Mouse (Mus musculus) MEL (cell line): ENCODE results near the gene Nfia. TPM values are rescaled to one million over a fixed set of nuclear protein-coding genes. Genes with fewer than 3 reads are reported as not detected.

Source experiments
- DNase-seq: peaks from one replicate; pipeline ENCODE4 v3.0.0; 2011; ENCODE audit warnings: low read depth, low spot score
- H3K27ac ChIP-seq: 2 replicates; pipeline ENCODE4 v1.5.1; 2012; ENCODE audit warnings: low read depth, mild to moderate bottlenecking, control low read depth, low read length, moderate library complexity; ENCODE audit not compliant: control insufficient read depth
- H3K27me3 ChIP-seq, 2 experiments: fragments of 150-350 bp in 1 of 2; sonication (generic) in 1 of 2; 2 replicates each; pipeline ENCODE4 v1.6.1; 2012; ENCODE audit warnings: low read length in 2 of 2, mild to moderate bottlenecking in 2 of 2, improper control_type of control experiment in 1 of 2, moderate library complexity in 1 of 2; ENCODE audit not compliant: insufficient read depth in 2 of 2, control insufficient read depth in 1 of 2
- H3K36me3 ChIP-seq, 2 experiments: 2 replicates each; pipeline ENCODE4 v1.6.1; 2012 to 2014; ENCODE audit warnings: low read length in 2 of 2, improper control_type of control experiment in 1 of 2, inconsistent platforms in 1 of 2, mild to moderate bottlenecking in 1 of 2; ENCODE audit not compliant: insufficient read depth in 2 of 2, control insufficient read depth in 1 of 2
- H3K4me1 ChIP-seq, 2 experiments: fragments of 150-350 bp in 1 of 2; sonication (generic) in 1 of 2; 2 replicates each; pipeline ENCODE4 v1.6.1; 2012; ENCODE audit warnings: low read length in 2 of 2, improper control_type of control experiment in 1 of 2, mild to moderate bottlenecking in 1 of 2; ENCODE audit not compliant: insufficient read depth in 2 of 2, control insufficient read depth in 1 of 2
- H3K4me3 ChIP-seq, 2 experiments: fragments of 150-350 bp in 1 of 2; sonication (generic) in 1 of 2; 2 replicates each; pipeline ENCODE4 v1.5.1; 2012; ENCODE audit warnings: low read depth in 2 of 2, low read length in 2 of 2, mild to moderate bottlenecking in 2 of 2, moderate library complexity in 2 of 2, control low read depth in 1 of 2, improper control_type of control experiment in 1 of 2; ENCODE audit not compliant: control insufficient read depth in 1 of 2, insufficient read depth in 1 of 2
- H3K79me2 ChIP-seq: 2 replicates; pipeline ENCODE4 v1.6.1; 2012; ENCODE audit warnings: mild to moderate bottlenecking, low read length, moderate library complexity; ENCODE audit not compliant: control insufficient read depth, poor library complexity, insufficient read depth
- H3K9ac ChIP-seq: 2 replicates; pipeline ENCODE4 v1.6.1; 2012; ENCODE audit warnings: low read depth, mild to moderate bottlenecking, control low read depth, low read length, moderate library complexity; ENCODE audit not compliant: control insufficient read depth, poor library complexity, severe bottlenecking
- H3K9me3 ChIP-seq: fragments of 150-350 bp; sonication (generic); replicated peaks from 2 replicates; pipeline ENCODE4 v1.6.1; 2012; ENCODE audit warnings: mild to moderate bottlenecking, low read length, improper control_type of control experiment, moderate library complexity; ENCODE audit not compliant: insufficient read depth
- CHD1 ChIP-seq: IDR thresholded peaks from 2 replicates; pipeline ENCODE4 v1.6.1; 2012; ENCODE audit warnings: low read depth, mild to moderate bottlenecking, inconsistent platforms, low read length, improper control_type of control experiment
- ELF1 ChIP-seq: IDR thresholded peaks from 2 replicates; pipeline ENCODE4 v1.6.1; 2014; ENCODE audit warnings: low read depth, mild to moderate bottlenecking, inconsistent platforms, low read length, improper control_type of control experiment, moderate library complexity
- EP300 ChIP-seq, 2 experiments: IDR thresholded peaks; 2 replicates each; pipeline ENCODE4 v1.6.1; 2011; ENCODE audit warnings: improper control_type of control experiment in 2 of 2, low read length in 2 of 2, low read depth in 1 of 2, mild to moderate bottlenecking in 1 of 2
- ETS1 ChIP-seq: IDR thresholded peaks from 2 replicates; pipeline ENCODE4 v1.6.1; 2012; ENCODE audit warnings: low read depth, mild to moderate bottlenecking, inconsistent platforms, low read length, improper control_type of control experiment, moderate library complexity
- GABPA ChIP-seq: IDR thresholded peaks from 2 replicates; pipeline ENCODE4 v1.6.1; 2012; ENCODE audit warnings: low read depth, mild to moderate bottlenecking, inconsistent platforms, low read length, improper control_type of control experiment, moderate library complexity
- GATA1 ChIP-seq: IDR thresholded peaks from 2 replicates; pipeline ENCODE4 v1.6.1; 2011; ENCODE audit warnings: low read depth, low read length, improper control_type of control experiment
- JUND ChIP-seq: IDR thresholded peaks from 2 replicates; pipeline ENCODE4 v1.6.1; 2011; ENCODE audit warnings: low read depth, mild to moderate bottlenecking, improper control_type of control experiment, low read length
- KAT2A ChIP-seq: conservative IDR thresholded peaks from 2 replicates; pipeline ENCODE4 v1.6.1; 2012; ENCODE audit warnings: low read depth, low read length, improper control_type of control experiment, inconsistent platforms
- MAFK ChIP-seq: IDR thresholded peaks from 2 replicates; pipeline ENCODE4 v1.6.1; 2011; ENCODE audit warnings: low read depth, mild to moderate bottlenecking, low read length, improper control_type of control experiment, borderline replicate concordance
- MEF2A ChIP-seq: IDR thresholded peaks from 2 replicates; pipeline ENCODE4 v1.6.1; 2014; ENCODE audit warnings: low read depth, mild to moderate bottlenecking, inconsistent platforms, low read length, improper control_type of control experiment; ENCODE audit not compliant: poor library complexity, insufficient replicate concordance, severe bottlenecking; ENCODE audit errors: extremely low read depth
- MXI1 ChIP-seq: IDR thresholded peaks from 2 replicates; pipeline ENCODE4 v1.6.1; 2011; ENCODE audit warnings: mild to moderate bottlenecking, low read depth, low read length, improper control_type of control experiment
- MYC ChIP-seq: IDR thresholded peaks from 2 replicates; pipeline ENCODE4 v1.6.1; 2011; ENCODE audit warnings: low read depth, mild to moderate bottlenecking, low read length, improper control_type of control experiment, moderate library complexity
- NELFE ChIP-seq: IDR thresholded peaks from 2 replicates; pipeline ENCODE4 v1.6.1; 2011; ENCODE audit warnings: low read depth, low read length, improper control_type of control experiment
- POLR2A ChIP-seq, 2 experiments: IDR thresholded peaks; 2 replicates each; pipeline ENCODE4 v1.6.1; 2011 to 2012; ENCODE audit warnings: low read length in 2 of 2, mild to moderate bottlenecking in 2 of 2, control low read depth in 1 of 2, improper control_type of control experiment in 1 of 2, low read depth in 1 of 2, moderate library complexity in 1 of 2; ENCODE audit not compliant: control insufficient read depth in 1 of 2, insufficient read depth in 1 of 2, poor library complexity in 1 of 2
- POLR2AphosphoS2 ChIP-seq: IDR thresholded peaks from 2 replicates; pipeline ENCODE4 v1.6.1; 2011; ENCODE audit warnings: low read length, improper control_type of control experiment
- POLR2AphosphoS5 ChIP-seq: IDR thresholded peaks from 2 replicates; pipeline ENCODE4 v1.6.1; 2012; ENCODE audit warnings: low read depth, borderline replicate concordance, mild to moderate bottlenecking, inconsistent platforms, low read length, moderate library complexity, mixed read lengths
- RAD21 ChIP-seq: IDR thresholded peaks from 2 replicates; pipeline ENCODE4 v1.6.1; 2011; ENCODE audit warnings: mild to moderate bottlenecking, low read depth, low read length, improper control_type of control experiment
- RCOR1 ChIP-seq: IDR thresholded peaks from 2 replicates; pipeline ENCODE4 v1.6.1; 2012; ENCODE audit warnings: low read depth, mild to moderate bottlenecking, inconsistent platforms, low read length, improper control_type of control experiment
- SIN3A ChIP-seq: IDR thresholded peaks from 2 replicates; pipeline ENCODE4 v1.6.1; 2012; ENCODE audit warnings: low read length, improper control_type of control experiment, inconsistent platforms
- SMC3 ChIP-seq: IDR thresholded peaks from 2 replicates; pipeline ENCODE4 v1.6.1; 2011; ENCODE audit warnings: low read depth, low read length, improper control_type of control experiment
- TAL1 ChIP-seq: IDR thresholded peaks from 2 replicates; pipeline ENCODE4 v1.6.1; 2012; ENCODE audit warnings: mild to moderate bottlenecking, inconsistent platforms, low read length, moderate library complexity, mixed read lengths
- TBP ChIP-seq: IDR thresholded peaks from 2 replicates; pipeline ENCODE4 v1.8.0; 2011; ENCODE audit warnings: low read depth, low read length, improper control_type of control experiment
- UBTF ChIP-seq: IDR thresholded peaks from 2 replicates; pipeline ENCODE4 v1.6.1; 2012; ENCODE audit warnings: low read depth, mild to moderate bottlenecking, inconsistent platforms, low read length, improper control_type of control experiment, moderate library complexity, borderline replicate concordance; ENCODE audit not compliant: insufficient read depth
- USF1 ChIP-seq: IDR thresholded peaks from 2 replicates; pipeline ENCODE4 v1.6.1; 2014; ENCODE audit warnings: low read depth, mild to moderate bottlenecking, inconsistent platforms, low read length, improper control_type of control experiment, moderate library complexity
- USF2 ChIP-seq, 2 experiments: IDR thresholded peaks; 2 replicates each; pipeline ENCODE4 v1.6.1; 2011 to 2012; ENCODE audit warnings: improper control_type of control experiment in 2 of 2, low read length in 2 of 2, borderline replicate concordance in 1 of 2, inconsistent platforms in 1 of 2, low read depth in 1 of 2, mild to moderate bottlenecking in 1 of 2; ENCODE audit not compliant: insufficient read depth in 1 of 2
- ZNF384 ChIP-seq: IDR thresholded peaks from 2 replicates; pipeline ENCODE4 v1.6.1; 2012; ENCODE audit warnings: low read depth, mild to moderate bottlenecking, inconsistent platforms, low read length, improper control_type of control experiment
- polyA plus RNA-seq, 2 experiments: library from polyadenylated mRNA; stranded (reverse) in 1 of 2; unstranded in 1 of 2; fragments of >175 nt in 1 of 2; fragments of >200 nt in 1 of 2; gene quantifications; 2 replicates each; pipeline versions ENCODE4 v1.2.1 to v1.2.4; 2012; ENCODE audit warnings: low replicate concordance in 2 of 2, low read depth in 1 of 2; ENCODE audit not compliant: insufficient read length in 2 of 2, insufficient read depth in 1 of 2, missing spikeins in 1 of 2
- total RNA-seq: library from RNA; depleted of rRNA; stranded (reverse); fragments of 300-350 nt; gene quantifications from 2 replicates; pipeline ENCODE4 v1.2.3, GENCODE M21; 2012

Gene Nfia
- total and polyA plus RNA-seq, 3 experiments = 10.2 to 20.5 (median 13.4) TPM

DNA sequence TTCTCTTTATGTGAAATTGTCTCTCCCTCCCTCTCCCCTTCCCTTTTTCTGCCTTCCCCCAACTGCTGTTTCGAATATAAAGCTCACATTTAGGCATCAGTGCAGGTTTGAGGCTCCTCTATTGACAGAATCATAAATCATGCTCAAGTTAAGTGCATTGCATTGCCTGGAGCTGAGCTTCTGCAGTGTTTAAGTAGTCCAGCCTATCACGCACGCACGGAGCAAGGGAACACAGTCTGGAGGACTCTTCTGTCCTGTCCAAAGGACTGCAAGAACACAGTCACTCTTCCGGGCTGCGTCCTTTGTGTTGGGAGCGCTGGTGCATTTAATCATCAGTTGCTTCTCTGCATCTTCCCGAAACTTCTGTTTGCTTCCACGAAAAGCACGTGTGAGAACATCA, 278.2 kb downstream of the Nfia start:
- Histone ChIP-seq H3K4me3 (no peak overlapping the region), H3K4me1 (no peaks in the 10 kb centered on the region), H3K36me3 (peaks cover 3 to 33% of the 10 kb centered on the region in 2 experiments; a peak in 2 of 4 replicates), H3K79me2 (no peaks in the 10 kb centered on the region), H3K27ac (no peak overlapping the region), H3K27me3 (no peaks in the 10 kb centered on the region), H3K9ac (no peak overlapping the region), H3K9me3 (no peaks in the 10 kb centered on the region)
- no peak for DNase-seq
- TF ChIP-seq RAD21 (no peak), KAT2A (no peak), MAFK (no peak), ELF1 (no peak)

DNA sequence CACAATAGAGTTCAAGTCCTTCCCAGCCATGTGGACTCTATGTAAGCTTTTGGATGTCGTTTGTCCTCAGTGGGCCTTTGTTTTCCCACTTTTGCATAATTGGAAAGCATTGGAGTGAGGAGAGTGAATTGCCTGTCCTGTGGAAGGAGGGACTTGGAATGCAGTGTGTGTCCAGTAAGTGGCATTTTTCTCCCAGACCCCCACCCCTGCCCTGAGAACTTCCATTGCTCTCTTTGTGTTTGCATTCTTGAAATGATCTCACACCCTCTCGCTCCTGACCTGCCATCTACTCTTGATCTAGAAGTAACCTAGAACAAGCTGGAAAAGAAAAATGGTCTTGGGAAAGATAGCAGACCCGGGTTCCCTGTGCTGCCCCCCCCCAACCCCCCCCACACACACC, 278.8 kb downstream of the Nfia start:
- no peaks in the 10 kb centered on the region for H3K79me2 ChIP-seq
- no peak overlapping the region for H3K4me3 ChIP-seq
- H3K36me3 ChIP-seq = peaks cover 0 to 28% of the 10 kb centered on the region in 2 experiments; a peak in 2 of 4 replicates
- no peak for TF ChIP-seq SIN3A
- TF ChIP-seq MYC = no peak
- TF ChIP-seq GATA1 = no peak
- no peak for TF ChIP-seq TBP
- TF ChIP-seq EP300 (IDR thresholded peaks at IDR 0.05; ENCODE audit: low read depth in 1 of 2, low read length in 2 of 2) = no peak
- no peak for TF ChIP-seq JUND
- TF ChIP-seq POLR2A (IDR thresholded peaks at IDR 0.05; ENCODE audit: control insufficient read depth in 1 of 2, insufficient read depth in 1 of 2, low read depth in 1 of 2, low read length in 2 of 2, poor library complexity in 1 of 2) = no peak
- no peak for TF ChIP-seq GABPA
- no peak for TF ChIP-seq NELFE
- H3K27ac ChIP-seq = no peak overlapping the region
- H3K9me3 ChIP-seq = no peaks in the 10 kb centered on the region
- no peak for DNase-seq
- no peaks in the 10 kb centered on the region for H3K4me1 ChIP-seq
- no peak overlapping the region for H3K9ac ChIP-seq
- no peaks in the 10 kb centered on the region for H3K27me3 ChIP-seq

- Histone ChIP-seq H3K4me1 (no peaks in the 10 kb centered on the region), H3K36me3 (peaks cover 0 to 17% of the 10 kb centered on the region in 2 experiments; a peak in 2 of 4 replicates), H3K27me3 (no peaks in the 10 kb centered on the region), H3K9ac (no peak overlapping the region), H3K27ac (no peak overlapping the region), H3K79me2 (no peaks in the 10 kb centered on the region), H3K4me3 (no peak overlapping the region), H3K9me3 (no peaks in the 10 kb centered on the region)
- no peak for DNase-seq
- TF ChIP-seq KAT2A (no peak), USF1 (no peak), CHD1 (no peak), RCOR1 (no peak), MEF2A (no peak), SIN3A (no peak), UBTF (no peak), USF2 (IDR thresholded peaks at IDR 0.05; ENCODE audit: borderline replicate concordance in 1 of 2, insufficient read depth in 1 of 2, low read depth in 1 of 2, low read length in 2 of 2) (no peak), MAFK (no peak), ZNF384 (no peak), POLR2AphosphoS2 (no peak), MXI1 (no peak), RAD21 (no peak), SMC3 (no peak), TAL1 (no peak), JUND (no peak), ETS1 (no peak), EP300 (IDR thresholded peaks at IDR 0.05; ENCODE audit: low read depth in 1 of 2, low read length in 2 of 2) (no peak), POLR2AphosphoS5 (no peak)
Measured at GRCm38 (mm10) chr4:98055036-98055435, 282.5 kb downstream of the Nfia start.
